Comparison of ENCODE assay signal across 40 mouse cellular contexts in the genomic region with DNA sequence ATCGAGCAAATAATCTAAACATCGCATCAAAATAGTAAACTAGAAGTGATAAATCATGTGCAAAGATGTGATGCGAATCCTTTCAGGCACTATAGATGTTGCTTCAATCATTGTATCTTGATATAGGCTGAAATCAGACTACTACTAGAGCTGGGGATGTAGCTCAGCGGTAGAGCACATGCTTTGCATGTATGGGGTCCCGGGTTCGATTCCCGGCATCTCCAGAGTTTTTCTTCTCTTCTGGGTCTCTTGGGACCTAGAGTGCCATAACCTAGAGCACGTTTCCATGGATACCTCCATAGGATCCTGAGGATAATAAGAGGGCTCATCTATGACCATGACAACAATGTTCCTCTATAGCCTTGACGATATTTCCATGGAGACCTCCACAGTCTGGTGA. TPM values are rescaled to one million over a fixed set of nuclear protein-coding genes. Genes with fewer than 3 reads are reported as not detected.
"Had no signal": no experiment of that assay in that cellular context is flagged by ENCODE, and none has a peak within 500 bp of the region (broad histone marks: within the 10 kb centered on the region; RNA-seq: fewer than 3 reads in every experiment).

No protein-coding gene starts in this region.

RNA-seq across cellular contexts. Expression of a gene that starts 21.5 kb away (rescaled TPM):
- total RNA-seq: liver, adult 2 months; monocyte, adult 5-6 weeks had no signal
- polyA plus RNA-seq: liver, adult 2 months; liver, postnatal 0 days; macrophage had no signal

RNA-seq across cellular contexts. Expression of a gene that starts 25.2 kb away (rescaled TPM):
- total RNA-seq: left cerebral cortex, postnatal 25 days; left cerebral cortex, postnatal 4 days; liver, adult 2 months; megakaryocyte progenitor cell, adult 5-6 weeks; megakaryocyte, adult 5-6 weeks; megakaryocyte-erythroid progenitor cell, adult 5-6 weeks; monocyte, adult 5-6 weeks had no signal
- polyA plus RNA-seq: limb, embryonic 10.5 days; limb, embryonic 11.5 days; limb, embryonic 12.5 days; limb, embryonic 13.5 days; limb, embryonic 14.5 days; limb, embryonic 15.5 days; liver, adult 2 months; liver, embryonic 11.5 days; liver, embryonic 12.5 days; liver, embryonic 13.5 days; liver, embryonic 14.5 days; liver, embryonic 15.5 days; liver, embryonic 16.5 days; liver, postnatal 0 days; lung, adult 2 months; lung, embryonic 14.5 days; lung, embryonic 15.5 days; lung, embryonic 16.5 days; lung, postnatal 0 days; macrophage; midbrain, embryonic 10.5 days; midbrain, embryonic 11.5 days; midbrain, embryonic 12.5 days; midbrain, embryonic 13.5 days; midbrain, embryonic 14.5 days; myocyte; neural tube, embryonic 11.5 days had no signal

RNA-seq across cellular contexts. Expression of a gene that starts 51.3 kb away (rescaled TPM):
- total RNA-seq: left cerebral cortex, adult 8-10 months; left cerebral cortex, postnatal 10 days; left cerebral cortex, postnatal 14 days; left cerebral cortex, postnatal 25 days; left cerebral cortex, postnatal 36 days; liver, adult 2 months; megakaryocyte progenitor cell, adult 5-6 weeks; megakaryocyte, adult 5-6 weeks; megakaryocyte-erythroid progenitor cell, adult 5-6 weeks; midbrain, postnatal 0 days; monocyte, adult 5-6 weeks had no signal
- polyA plus RNA-seq: limb, embryonic 10.5 days; limb, embryonic 11.5 days; limb, embryonic 12.5 days; limb, embryonic 13.5 days; limb, embryonic 14.5 days; limb, embryonic 15.5 days; liver, adult 2 months; liver, embryonic 11.5 days; liver, embryonic 12.5 days; liver, embryonic 13.5 days; liver, embryonic 14.5 days; liver, embryonic 15.5 days; liver, embryonic 16.5 days; liver, postnatal 0 days; lung, adult 2 months; lung, embryonic 14.5 days; lung, embryonic 15.5 days; lung, embryonic 16.5 days; lung, postnatal 0 days; macrophage; midbrain, embryonic 10.5 days; midbrain, embryonic 11.5 days; midbrain, embryonic 12.5 days; midbrain, embryonic 13.5 days; midbrain, embryonic 14.5 days; midbrain, embryonic 15.5 days; midbrain, embryonic 16.5 days; midbrain, postnatal 0 days; myocyte; neural tube, embryonic 11.5 days had no signal
